Mouse (Mus musculus) lung, postnatal 36 days (tissue): ENCODE results near the gene Hist1h3b.

Experiments
- DNase-seq: peaks from one replicate; pipeline ENCODE4 v3.0.0; 2022; ENCODE audit warnings: mixed read lengths

The Hist1h3b gene

DNA sequence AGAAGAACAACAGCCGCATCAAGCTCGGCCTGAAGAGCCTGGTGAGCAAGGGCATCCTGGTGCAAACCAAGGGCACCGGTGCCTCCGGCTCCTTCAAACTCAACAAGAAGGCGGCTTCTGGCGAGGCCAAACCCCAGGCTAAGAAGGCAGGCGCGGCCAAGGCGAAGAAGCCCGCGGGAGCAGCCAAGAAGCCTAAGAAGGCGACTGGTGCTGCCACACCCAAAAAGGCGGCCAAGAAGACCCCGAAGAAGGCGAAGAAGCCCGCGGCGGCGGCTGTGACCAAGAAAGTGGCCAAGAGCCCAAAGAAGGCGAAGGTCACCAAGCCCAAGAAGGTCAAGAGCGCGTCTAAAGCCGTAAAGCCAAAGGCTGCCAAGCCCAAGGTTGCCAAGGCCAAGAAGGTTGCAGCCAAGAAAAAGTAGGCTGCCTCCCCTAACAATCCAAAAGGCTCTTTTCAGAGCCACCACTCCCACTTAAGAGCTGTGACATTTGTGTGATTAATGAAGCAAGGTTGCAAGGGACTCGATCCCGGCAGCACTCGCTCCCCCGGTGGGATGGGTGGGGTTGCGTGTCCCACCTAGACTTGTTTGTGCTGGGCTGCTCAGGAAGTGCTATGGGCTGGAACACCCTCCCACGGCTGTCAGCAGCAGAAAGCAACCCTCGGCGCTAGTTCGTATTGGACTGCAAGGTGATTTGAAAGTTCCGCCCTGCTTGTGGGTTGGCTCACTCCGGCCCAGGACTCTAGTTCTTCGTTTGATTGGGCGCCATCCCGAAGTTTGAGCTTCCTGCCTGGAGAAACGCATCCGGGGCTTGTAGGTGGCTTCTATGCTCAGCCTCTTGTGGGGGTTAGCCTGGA lies 12.8 kb upstream of the Hist1h3b start:
- DNase-seq = peak; percentile 98

- DNase-seq = no peak
Measured at GRCm38 (mm10) chr13:23739922-23740252, 12.2 kb upstream of the Hist1h3b start.

GRCm38 (mm10) chr13:23740256-23740840 lies 11.7 kb upstream of the Hist1h3b start:
- no peak for DNase-seq

GRCm38 (mm10) chr13:23740910-23741309 lies 11.2 kb upstream of the Hist1h3b start:
- DNase-seq = no peak

- DNase-seq = no peak
Measured at GRCm38 (mm10) chr13:23742007-23742406, 10.1 kb upstream of the Hist1h3b start.

- no peak for DNase-seq
Measured at GRCm38 (mm10) chr13:23743215-23743614, 8.9 kb upstream of the Hist1h3b start.

- no peak for DNase-seq
Measured at GRCm38 (mm10) chr13:23743963-23744362, 8.1 kb upstream of the Hist1h3b start.

- DNase-seq = no peak
Measured at GRCm38 (mm10) chr13:23744421-23745380, 7.4 kb upstream of the Hist1h3b start.

DNA sequence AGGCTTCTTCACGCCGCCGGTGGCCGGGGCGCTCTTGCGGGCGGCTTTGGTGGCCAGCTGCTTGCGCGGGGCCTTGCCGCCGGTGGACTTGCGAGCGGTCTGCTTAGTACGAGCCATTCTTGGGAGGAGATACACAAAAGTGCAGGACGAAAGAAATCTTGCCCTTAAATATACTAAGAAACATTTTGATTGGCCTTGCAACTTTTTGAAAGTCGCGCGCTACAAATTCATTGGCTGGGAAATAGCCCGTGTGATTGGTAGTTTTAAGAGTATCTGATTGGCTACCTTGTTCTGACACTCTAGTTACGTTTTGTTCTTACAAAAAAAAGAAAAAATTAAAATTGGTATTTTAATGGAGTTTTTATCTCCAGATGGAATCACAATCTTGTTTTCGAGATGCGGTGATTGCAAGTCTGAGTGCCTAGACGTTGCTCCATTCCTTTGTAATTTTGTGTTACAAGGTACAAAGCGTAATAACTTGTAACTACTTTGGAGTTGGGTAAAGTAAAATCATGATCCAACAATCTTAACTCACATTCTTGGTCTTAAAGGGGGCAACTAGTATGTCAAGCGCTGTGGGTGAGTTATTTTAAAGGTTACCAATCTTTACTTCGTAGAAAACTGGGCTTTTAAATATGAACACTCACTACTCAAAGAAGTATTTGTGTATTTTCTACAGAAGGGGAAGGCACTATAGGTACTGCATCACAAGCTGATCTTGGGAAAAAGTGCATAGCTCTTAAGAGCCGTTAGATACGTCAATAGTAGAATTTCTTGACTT lies 6.5 kb upstream of the Hist1h3b start, which contains the start of gene Hist1h3c:
Hist1h3c (minus strand) TSS at position 222 of the 781 bp plus-strand sequence.
- DNase-seq = peak; percentile 94

DNA sequence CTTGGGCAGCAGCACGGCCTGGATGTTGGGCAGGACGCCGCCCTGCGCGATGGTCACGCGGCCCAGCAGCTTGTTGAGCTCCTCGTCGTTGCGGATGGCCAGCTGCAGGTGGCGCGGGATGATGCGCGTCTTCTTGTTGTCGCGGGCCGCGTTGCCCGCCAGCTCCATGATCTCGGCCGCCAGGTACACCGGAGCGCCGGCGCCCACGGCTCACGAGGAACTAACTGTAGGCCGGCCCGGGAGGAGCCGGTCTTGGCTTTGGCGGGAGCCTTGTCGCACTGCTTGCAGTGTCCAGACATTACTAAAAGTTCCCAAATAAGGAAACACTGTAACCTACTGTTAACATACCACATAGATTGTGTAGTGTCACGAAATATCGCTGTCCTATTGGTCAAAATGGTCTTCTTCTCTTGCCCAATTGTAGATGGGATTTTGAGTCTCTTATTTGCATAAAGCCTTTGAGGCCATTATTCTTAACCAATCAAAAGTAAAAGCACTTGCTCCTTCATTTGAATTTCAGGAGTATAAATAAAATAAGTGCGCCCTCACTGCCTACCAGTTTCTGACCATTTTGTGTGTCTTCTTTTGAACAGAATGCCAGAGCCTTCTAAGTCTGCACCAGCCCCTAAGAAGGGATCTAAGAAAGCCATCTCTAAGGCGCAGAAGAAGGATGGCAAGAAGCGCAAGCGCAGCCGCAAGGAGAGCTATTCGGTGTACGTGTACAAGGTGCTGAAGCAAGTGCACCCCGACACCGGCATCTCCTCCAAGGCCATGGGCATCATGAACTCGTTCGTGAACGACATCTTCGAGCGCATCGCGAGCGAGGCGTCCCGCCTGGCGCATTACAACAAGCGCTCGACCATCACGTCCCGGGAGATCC lies 5.6 kb upstream of the Hist1h3b start, which contains the start of gene Hist1h2bb:
Hist1h2bb (plus strand) TSS at position 534 of the 880 bp plus-strand sequence.
- DNase-seq = peak; percentile 88

- no peak for DNase-seq
Measured at GRCm38 (mm10) chr13:23747081-23747891, 4.8 kb upstream of the Hist1h3b start.

DNA sequence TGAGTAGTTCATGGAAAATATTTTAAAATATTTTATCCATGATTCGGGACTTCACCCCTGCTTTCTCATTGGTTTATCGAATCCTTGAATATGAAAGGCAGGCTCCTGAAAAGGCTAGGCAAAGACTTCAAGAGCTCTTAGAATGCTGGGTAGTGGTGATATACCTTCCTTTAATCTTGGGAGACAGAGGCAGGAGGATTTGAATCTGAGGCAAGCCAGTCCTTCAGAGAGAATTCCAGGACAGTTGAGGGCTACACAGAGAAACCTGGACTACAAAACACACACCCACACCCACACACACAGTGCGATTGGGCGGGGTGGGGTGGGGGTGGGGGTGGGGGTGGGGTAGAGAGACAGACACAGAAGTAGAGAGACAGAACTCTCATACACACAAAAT lies 4.2 kb upstream of the Hist1h3b start:
- DNase-seq = no peak

GRCm38 (mm10) chr13:23749563-23750121 lies 2.4 kb upstream of the Hist1h3b start:
- DNase-seq = no peak

DNA sequence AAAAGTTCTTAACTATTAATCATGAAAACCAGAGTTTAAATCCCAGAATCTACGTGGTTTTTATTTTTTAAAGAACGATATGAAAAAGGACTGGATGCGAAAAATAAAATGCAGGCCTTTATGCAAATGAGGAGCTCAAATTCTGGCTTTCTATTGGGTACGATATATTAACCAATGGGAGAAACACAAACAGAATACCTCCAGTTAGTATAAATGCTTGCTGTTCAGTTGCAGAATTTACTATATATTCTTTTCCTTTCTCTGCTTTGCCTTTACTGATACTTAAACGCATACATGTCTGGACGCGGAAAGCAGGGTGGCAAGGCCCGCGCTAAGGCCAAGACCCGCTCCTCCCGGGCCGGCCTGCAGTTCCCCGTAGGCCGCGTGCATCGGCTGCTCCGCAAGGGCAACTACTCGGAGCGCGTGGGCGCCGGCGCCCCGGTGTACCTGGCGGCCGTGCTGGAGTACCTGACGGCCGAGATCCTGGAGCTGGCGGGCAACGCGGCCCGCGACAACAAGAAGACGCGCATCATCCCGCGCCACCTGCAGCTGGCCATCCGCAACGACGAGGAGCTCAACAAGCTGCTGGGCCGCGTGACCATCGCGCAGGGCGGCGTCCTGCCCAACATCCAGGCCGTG lies 1.1 kb upstream of the Hist1h3b start, which contains the start of gene Hist1h2ab:
Hist1h2ab (plus strand) TSS at position 288 of the 639 bp plus-strand sequence.
- DNase-seq = peak; percentile 59

- DNase-seq = no peak
Measured at GRCm38 (mm10) chr13:23751478-23751956, 550 bp upstream of the Hist1h3b start.

DNA sequence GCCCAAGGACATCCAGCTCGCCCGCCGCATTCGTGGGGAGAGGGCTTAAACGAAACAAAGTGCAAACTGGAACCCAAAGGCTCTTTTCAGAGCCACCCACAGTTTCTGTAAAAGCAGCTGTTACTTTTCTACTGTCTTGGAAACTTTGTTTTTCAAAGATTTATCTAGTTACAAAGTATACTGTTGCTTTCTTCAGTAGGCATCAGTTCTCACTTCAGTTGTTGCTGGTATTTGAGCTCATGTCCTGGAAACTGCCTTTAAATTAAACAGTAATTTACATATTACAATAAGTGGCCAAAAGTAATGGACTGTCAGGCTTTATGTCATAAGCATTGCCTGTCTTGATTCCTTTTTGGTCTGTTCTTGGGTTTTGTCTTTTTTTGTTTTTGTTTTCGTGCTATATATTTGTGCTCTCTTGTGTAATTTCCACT lies 690 bp downstream of the Hist1h3b start:
- no peak for DNase-seq

DNA sequence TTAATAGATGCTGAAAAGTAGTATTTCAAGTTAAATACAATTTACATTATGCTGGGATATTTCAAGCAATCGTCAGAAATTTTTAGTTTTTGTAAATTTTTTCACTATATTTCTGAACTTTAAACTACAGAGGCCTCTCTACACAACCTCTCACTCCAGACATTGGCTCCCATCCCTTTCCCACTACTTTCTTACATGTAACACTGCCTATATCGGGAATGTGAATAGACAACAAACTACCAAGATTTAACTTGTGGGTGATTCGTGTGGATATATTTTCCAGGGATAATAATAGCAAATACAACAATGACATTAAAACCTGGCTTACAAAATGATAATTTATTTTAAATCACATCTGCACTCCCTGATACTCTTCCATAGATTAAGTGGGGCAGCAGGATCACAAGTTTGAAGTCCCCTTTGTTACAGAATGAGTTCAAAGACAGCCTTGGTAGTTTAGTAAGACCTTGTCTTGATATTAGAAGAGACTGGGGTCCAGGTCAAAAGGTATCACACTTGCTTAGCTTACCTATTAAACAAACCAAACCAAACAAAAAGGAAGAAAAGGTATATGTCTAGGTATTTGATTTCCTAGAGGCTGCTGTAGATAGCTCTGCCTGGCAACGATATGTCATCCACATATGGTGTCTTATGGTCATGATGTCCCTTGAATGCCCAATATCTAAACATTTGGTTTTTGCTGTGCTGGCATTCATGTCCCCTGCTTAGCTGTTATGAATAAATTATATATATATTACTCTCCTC lies 1.4 kb downstream of the Hist1h3b start:
- no peak for DNase-seq

DNA sequence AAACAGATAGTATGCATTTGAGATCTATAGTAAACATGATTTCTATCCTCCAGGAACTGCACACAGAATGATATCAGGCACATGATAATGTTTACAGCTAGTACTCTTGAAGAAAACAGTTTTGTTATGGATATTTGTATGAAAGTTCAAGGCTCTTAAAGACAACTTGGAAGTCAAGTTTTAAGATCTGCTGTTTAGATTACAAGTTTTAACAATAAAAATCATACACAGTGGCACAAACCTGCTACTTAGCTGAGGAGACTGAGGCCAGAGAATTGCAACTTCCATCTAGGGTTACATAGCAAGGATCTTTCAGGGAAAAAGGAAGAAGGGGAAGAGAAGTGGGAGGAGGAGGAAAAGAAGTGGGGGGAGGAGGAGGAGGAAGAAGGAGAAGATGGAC lies 2.9 kb downstream of the Hist1h3b start:
- DNase-seq = no peak
